Mouse (Mus musculus) bone marrow macrophage, adult 2 months (primary cell): ENCODE results near the gene Ccdc88a.

Source experiments
- CTCF ChIP-seq: IDR thresholded peaks from 2 replicates; pipeline ENCODE4 v1.5.1; 2012; ENCODE audit warnings: low read depth, mild to moderate bottlenecking, low read length, moderate library complexity
- POLR2A ChIP-seq: IDR thresholded peaks from 2 replicates; pipeline ENCODE4 v1.6.1; 2012; ENCODE audit warnings: mild to moderate bottlenecking, low read depth, low read length, borderline replicate concordance

- TF ChIP-seq CTCF (no peak), POLR2A (no peak)
Measured at GRCm38 (mm10) chr11:29474676-29475075, 101.2 kb downstream of the Ccdc88a start.
